Mouse (Mus musculus) urinary bladder, postnatal 10 days (tissue): ENCODE measurements around the gene Elovl7.

ENCODE experiments used
- DNase-seq: peaks from one replicate; pipeline ENCODE4 v3.0.0; 2022; ENCODE audit warnings: low spot score

Gene Elovl7

GRCm38 (mm10) chr13:108214081-108214484 lies at the start of gene Elovl7:
Gene Elovl7 (plus strand): TSS chr13:108214404.
- peak; percentile 24 for DNase-seq

DNA sequence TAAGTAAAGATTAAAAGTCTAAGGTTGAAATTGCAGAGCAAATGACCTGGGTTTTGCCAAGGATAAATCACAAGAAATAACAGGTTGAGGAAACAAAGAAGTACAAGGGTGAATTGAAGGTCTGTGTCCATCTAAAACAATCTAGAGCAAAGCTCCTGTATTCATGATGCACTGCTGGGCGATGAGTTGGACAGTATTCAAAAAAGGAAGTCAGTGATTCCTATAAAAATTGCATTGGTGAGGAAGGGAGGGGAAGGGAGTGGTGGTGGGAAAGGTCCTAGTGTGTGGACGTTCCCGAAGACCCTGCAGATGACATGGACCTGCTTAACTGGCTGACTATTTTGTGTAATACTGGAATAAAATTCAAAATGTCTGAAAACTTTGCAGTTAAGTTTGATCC lies 49.6 kb upstream of the Elovl7 start:
- no peak for DNase-seq

- no peak for DNase-seq
These were observed 44.2 kb upstream of the Elovl7 start for GRCm38 (mm10) chr13:108170002-108170401.

DNA sequence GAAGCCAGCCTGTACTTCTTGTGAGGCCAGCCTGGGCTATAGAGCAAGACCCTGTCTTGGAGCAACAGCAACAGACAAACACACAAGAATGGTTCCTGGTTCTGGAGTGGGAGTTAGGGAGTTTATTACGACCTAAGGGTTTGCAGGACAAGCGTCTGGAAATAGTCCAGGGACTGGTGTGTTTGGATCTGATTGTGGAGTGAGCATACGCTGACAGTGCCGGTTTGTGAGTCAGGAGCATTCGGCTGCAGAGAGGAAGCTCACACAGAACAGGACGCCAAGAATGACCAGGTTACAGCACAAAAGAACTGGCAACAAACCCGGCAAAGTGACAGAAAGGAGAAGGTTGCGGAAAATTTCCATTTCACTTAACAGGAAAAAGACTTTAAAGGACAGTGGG lies 43.7 kb upstream of the Elovl7 start:
- DNase-seq: no peak

- DNase-seq: no peak
These were observed 34.6 kb upstream of the Elovl7 start for GRCm38 (mm10) chr13:108179618-108180017.

DNA sequence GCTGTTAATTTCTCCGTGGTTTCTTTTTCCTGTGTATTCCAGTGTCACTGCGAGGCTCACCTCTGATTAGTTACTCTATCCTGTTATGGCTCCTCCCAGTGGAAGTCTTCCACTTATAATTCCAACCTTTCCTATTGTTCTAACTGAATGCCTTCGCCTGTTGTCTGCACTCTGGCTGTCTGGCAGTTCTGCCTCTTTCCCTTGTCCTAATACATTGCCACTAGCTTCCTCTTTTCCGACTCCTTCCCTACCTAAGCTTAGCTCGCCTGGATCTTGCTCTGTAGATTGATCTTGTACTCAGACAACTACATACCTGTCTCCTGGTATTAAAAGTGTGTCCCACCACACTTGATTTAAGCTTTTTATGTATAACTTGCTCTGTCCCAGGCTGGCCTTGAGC lies 33.4 kb upstream of the Elovl7 start:
- no peak for DNase-seq

- DNase-seq: no peak
These were observed 29.4 kb upstream of the Elovl7 start for GRCm38 (mm10) chr13:108184743-108185255.

DNA sequence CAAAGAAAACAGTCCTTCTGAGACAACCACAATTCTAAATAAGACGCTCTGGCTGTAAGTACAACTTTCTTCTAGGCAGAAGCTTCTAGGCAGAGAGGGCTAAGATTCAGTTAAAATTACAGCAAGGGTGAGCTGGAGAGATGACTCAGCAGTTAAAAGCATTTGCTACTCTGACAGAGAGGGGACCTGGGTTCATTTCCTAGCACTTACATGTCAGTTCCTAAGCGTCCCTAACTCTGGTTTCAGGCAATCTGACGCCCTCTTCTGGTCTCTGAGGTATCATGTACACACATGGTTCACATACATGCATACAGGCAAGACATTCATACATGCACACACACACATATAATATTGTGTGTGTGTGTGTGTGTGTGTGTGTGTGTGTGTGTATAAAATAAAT lies 28.7 kb upstream of the Elovl7 start:
- no peak for DNase-seq

DNA sequence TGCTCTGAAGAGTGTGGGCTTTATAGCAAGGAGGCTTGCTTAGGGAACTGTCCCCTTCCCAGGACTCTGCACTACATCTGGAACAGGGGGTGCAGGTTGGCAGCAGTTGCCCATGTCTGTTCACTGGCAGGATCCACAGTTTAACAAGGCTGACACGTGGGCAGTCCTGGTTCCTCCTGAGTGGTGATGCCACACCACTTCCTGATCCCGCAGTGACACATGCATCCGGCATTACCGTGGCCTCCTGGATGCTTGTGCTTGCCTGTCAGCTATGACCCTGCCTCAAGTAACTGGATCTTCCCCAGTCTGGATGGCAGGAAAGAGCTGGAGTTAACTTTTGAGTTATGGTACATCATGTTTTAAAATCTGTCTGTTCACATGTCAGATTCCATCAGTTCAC lies 26.2 kb upstream of the Elovl7 start:
- DNase-seq: no peak

DNA sequence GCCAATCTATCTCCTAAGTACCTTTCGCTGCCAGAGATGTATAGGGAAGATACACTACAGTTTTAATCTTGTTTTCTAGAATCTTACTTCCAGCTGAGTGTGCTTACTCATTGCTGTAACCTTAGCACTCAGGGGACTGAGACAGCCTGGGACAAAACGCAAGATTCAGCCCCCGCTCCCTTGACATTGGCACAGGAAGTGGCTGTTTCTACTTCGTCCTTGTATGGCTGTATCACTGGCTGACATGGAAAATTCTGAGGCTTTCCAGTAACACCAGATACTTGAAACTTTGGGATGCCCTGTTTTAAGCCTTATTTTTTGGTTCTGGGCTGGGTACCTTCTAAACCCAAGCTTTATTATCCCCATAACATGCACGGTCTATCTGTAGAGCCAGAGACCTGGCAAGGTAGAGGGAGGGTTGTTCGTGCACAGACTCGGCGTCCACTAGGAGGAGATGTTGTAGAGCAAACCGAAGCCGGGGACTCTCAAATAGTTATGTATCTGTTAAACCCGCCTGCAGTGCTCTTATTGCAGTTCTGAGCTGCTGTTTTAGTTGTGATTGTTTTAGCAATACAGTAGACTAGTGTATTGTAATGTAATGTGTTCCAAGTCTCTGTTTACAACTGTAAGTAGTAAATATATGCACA lies 23.0 kb upstream of the Elovl7 start:
- DNase-seq: no peak

- no peak for DNase-seq
These were observed 18.7 kb upstream of the Elovl7 start for GRCm38 (mm10) chr13:108195474-108195873.

DNA sequence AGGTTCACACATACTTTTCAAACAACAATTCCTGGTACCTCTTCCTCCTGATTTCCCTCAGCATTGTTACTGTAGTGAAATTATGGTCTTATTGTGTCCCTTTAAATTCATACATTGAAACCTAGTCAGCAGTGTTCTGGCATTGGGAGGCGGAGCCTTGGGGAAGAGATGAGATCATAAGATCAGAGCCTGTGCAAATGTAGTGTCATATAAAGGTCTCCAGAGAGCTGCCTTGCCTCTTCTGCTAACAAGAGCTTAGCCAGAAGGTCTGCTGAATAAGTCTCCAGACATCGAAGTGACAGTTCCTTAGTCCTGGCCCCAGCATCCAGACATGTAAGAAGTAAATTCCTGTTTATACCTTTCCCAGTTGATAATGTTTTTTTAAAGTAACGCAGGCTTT lies 9.3 kb upstream of the Elovl7 start:
- DNase-seq: no peak

- no peak for DNase-seq
These were observed 6.8 kb upstream of the Elovl7 start for GRCm38 (mm10) chr13:108207447-108207846.

DNA sequence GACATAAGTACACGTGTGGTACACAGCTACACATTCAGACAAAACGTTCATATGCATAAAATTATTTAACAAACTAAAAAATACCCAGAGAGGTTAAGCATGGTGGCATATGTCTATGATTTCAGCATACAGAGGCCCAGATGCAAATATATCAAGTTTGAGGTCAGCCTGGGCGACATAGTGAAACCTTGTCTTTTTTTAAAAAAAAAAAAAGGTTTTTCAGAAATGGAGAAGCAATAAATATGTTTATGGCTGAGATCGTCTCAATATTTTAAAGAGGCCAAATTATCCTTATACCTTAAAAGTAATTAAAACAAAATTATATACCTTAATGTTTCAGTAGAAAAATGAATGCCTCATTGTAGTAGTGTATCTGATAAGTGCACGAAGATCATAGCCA lies 6.1 kb upstream of the Elovl7 start:
- no peak for DNase-seq

DNA sequence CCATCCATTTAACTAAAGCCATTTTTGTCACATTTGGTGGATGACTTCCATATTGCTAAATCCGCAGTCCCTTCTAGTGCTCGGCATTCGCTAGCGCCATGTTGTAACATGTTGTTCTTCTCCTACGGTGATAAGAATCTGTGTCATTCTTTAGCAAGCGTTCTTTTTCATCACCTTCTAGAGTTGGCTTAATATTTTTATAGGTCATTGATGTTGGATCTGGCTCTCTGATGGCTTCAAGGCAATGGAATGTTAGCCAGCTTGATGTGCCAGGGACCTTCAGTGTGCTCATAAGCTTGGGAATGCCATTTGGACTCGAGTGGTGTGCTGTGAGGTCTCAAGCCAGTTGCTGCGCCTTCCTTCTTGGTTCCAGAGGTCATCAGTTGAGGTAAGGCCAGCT lies 3.2 kb upstream of the Elovl7 start:
- DNase-seq: no peak

- no peak for DNase-seq
These were observed 1.7 kb upstream of the Elovl7 start for GRCm38 (mm10) chr13:108212397-108213018.

GRCm38 (mm10) chr13:108214485-108215107 lies 392 bp downstream of the Elovl7 start:
- DNase-seq: no peak

DNA sequence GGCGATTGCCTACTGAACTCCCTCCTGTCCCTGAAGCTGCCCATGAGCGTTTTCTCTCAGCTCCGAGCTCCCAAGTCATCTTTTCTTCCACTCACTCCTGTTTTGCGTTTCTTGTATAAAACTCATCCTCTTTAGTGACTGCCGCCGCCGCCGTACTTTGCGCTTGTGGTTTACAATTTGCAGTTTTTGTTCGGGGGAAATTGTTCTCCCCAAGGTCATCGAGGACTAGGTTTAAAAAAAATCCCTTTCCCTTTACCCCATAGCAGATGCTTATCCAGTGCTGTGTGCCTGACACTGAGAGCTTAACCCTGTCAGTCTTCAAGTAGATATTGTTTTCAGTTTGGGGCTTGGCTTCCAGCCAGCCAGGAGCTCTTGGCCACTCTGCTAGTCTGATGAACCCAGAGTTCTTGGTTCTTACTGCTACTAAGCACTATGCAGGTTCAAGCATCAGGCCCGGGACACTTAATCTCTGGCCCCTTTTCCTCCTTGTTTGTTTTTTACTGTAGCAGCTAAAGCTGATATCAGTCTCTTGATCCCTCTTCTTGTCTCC lies 1.1 kb downstream of the Elovl7 start:
- no peak for DNase-seq

DNA sequence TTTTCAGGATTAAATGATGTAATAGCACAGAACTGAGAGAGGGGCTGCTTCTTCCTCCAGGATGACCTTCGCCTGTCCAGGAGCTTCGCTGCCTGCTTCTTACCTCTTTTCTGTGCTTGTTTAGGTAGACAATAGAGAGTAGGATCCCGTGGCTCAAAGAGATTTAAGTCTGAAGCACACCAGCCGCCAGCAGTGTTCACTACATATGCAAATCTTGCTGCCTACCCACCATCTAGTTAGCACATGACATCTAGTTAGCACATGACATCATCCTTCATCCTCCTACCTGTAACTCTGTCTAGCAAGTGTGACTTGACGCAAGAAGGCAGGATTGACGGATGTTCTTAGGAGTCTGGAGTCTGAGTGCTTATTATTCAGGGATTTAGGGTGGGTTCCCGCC lies 5.6 kb downstream of the Elovl7 start:
- DNase-seq: no peak

DNA sequence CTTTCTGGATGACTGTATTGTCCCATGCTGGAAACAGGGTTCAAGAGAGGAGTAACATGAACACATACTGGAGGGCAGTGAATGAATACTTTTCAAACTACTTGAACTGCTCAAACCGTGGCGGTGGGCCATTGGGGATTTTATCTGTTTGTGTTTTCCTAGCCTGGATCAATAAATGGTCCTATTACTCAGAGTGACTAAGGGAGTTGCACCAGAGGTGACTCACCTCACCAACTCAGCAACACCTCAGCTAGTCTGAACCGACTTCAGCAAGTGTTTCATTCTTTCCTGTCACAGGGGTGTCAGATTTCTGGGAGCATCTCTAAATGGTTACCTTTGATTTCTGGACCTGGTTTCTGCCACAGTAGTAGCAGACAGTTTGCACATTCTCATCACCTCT lies 15.0 kb downstream of the Elovl7 start:
- no peak for DNase-seq

GRCm38 (mm10) chr13:108229634-108230330 lies 15.6 kb downstream of the Elovl7 start:
- DNase-seq: no peak

DNA sequence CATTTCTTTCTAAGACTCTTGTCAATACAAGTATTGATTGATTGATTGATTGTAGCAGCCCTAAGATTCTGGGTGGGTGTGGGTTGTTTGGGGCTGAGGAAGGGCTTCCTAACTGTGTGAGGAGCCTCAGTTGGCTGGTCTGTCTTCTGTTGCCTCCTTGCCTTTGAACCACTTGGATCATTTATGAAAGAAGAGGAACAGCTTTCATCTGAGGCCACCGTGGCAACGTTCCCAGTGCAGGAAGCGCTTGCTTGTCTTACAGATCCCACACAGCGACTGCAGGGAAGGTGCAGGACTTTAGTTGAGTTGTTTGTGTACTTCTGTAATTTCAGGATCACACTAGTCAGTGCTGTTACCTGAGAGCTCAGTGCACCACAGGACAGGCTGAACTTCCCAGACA lies 25.8 kb downstream of the Elovl7 start:
- DNase-seq: no peak

GRCm38 (mm10) chr13:108241715-108242114 lies 27.5 kb downstream of the Elovl7 start:
- no peak for DNase-seq
